Mouse (Mus musculus): ENCODE results near the gene Fes. TPM values are rescaled to one million over a fixed set of nuclear protein-coding genes. Genes with fewer than 3 reads are reported as not detected.
A peak's percentile ranks its signal among the peaks of the same experiment; 100 is the strongest.

The Fes gene
- total and polyA plus RNA-seq, 3 experiments: 2.7 to 6.6 TPM; not detected in 1

DNA sequence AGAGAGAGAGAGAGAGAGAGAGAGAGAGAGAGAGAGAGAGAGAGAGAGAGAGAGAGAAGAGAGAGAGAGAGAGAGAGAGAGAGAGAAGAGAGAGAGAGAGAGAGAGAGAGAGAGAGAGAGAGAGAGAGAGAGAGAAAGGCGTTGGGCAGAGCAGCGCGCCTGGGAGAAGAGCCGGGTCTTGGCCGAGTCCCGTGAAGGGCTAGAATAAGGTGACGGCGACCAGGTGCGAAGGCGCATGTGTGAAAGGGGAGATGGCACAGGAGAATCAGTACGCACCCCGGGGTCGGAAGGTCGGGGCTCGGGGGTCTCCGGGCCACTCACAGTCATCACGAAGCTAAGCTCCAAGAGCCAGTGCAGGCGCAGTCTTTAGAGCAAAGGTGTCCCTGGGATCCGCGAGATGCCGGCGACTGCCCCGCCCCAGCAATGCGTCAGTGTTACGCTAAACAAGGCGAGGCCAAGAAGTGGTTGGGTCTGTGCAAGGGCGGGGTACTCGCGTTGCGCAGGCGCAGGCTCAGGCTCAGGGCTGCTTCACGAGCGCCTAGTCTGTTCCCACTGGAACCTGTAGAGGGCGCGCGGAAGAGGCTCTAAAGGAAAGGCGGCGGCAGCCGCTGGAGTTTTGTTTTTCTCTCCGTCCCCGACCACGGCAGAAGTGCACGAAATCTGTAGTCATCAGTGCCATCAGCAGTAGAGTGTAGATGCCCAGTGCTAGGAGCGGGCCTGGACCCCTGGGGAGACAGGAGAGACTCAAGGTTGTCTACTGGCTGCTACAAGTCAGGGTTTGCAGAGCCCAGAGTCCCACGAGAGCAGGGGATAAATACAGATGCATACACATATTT, 47.7 kb downstream of the Fes start (continued):
- TF ChIP-seq UBTF (IDR thresholded peaks at IDR 0.05; ENCODE audit: borderline replicate concordance, insufficient read depth, low read depth, low read length): no peak
- TF ChIP-seq MAFK (IDR thresholded peaks at IDR 0.05; ENCODE audit: borderline replicate concordance, low read depth, low read length): no peak
- TF ChIP-seq ELF1 (IDR thresholded peaks at IDR 0.05; ENCODE audit: low read depth, low read length): 0 out of 2 replicates have a peak, but pooled peaks have one; percentile 21

DNA sequence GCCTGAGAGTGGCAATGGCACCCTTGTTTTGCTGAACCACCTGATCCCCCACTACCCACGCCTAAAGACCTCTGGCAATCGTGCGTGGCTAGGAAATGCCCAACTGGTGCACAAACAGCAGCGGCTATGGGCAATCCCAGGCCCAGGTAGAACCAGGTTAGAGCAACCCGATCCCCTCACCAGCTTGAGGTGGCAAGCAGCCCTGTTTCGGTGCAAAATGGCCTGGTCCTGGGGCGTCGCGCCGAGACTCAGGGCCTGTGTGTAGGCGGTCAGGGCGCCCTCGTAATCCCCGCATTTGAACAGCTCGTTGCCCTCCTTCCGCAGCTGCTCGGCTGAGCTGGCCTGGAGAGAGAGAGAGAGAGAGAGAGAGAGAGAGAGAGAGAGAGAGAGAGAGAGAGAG, 48.4 kb downstream of the Fes start:
- Histone ChIP-seq H3K27ac (ENCODE audit: control insufficient read depth, low read depth, low read length) (peak overlapping the region; percentile 18; the same call in 1 of the 2 replicates), H3K9me3 (replicated peaks; ENCODE audit: insufficient read depth, low read length) (no peaks in the 10 kb centered on the region), H3K79me2 (ENCODE audit: control insufficient read depth, insufficient read depth, low read length, poor library complexity) (peaks cover 11% of the 10 kb centered on the region), H3K9ac (ENCODE audit: control insufficient read depth, low read depth, low read length, poor library complexity, severe bottlenecking) (peak overlapping the region; percentile 69), H3K36me3 (ENCODE audit: control insufficient read depth in 1 of 2, insufficient read depth in 2 of 2, low read length in 2 of 2) (peaks cover 2 to 12% of the 10 kb centered on the region in 2 experiments), H3K27me3 (ENCODE audit: control insufficient read depth in 1 of 2, insufficient read depth in 2 of 2, low read length in 2 of 2) (no peaks in the 10 kb centered on the region), H3K4me3 (ENCODE audit: control insufficient read depth in 1 of 2, insufficient read depth in 1 of 2, low read depth in 2 of 2, low read length in 2 of 2) (peak overlapping the region; percentile 62 to 70), H3K4me1 (ENCODE audit: control insufficient read depth in 1 of 2, insufficient read depth in 2 of 2, low read length in 2 of 2) (peaks cover 0 to 31% of the 10 kb centered on the region in 2 experiments; a peak in 3 of 4 replicates)
- DNase-seq (ENCODE audit: low read depth, low spot score): peak; percentile 66
- TF ChIP-seq POLR2A (IDR thresholded peaks at IDR 0.05; ENCODE audit: control insufficient read depth in 1 of 2, insufficient read depth in 1 of 2, low read depth in 1 of 2, low read length in 2 of 2, poor library complexity in 1 of 2): no peak
- TF ChIP-seq UBTF (IDR thresholded peaks at IDR 0.05; ENCODE audit: borderline replicate concordance, insufficient read depth, low read depth, low read length): no peak
- no peak for TF ChIP-seq POLR2AphosphoS2 (IDR thresholded peaks at IDR 0.05; ENCODE audit: low read length)
- TF ChIP-seq ZMIZ1 (IDR thresholded peaks at IDR 0.05; ENCODE audit: low read depth, low read length): no peak
- TF ChIP-seq EP300 (IDR thresholded peaks at IDR 0.05; ENCODE audit: low read depth in 1 of 2, low read length in 2 of 2): no peak
- no peak for TF ChIP-seq ZNF384 (IDR thresholded peaks at IDR 0.05; ENCODE audit: low read depth, low read length)
- no peak for TF ChIP-seq ZKSCAN1 (IDR thresholded peaks at IDR 0.05; ENCODE audit: low read depth, low read length)

DNA sequence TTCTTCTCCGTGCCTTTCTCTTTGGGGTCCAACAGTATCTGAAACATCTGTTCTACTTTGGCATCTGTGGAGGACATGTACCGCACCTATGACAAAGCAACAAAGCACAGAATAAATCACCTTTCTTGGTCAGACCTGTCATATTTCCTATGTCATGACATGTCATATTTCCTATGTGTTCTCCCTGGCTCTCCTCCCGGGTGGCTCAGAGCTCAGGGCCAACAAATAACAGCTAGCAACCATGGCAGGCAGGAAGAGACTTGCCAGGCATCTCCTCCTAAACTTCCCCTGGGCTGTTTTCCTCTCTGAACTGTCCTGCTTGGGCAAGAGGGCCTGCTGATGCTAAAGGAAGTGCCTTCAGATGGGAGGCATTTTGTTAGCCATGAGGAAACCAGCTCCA, 50.8 kb downstream of the Fes start:
- Histone ChIP-seq H3K4me1 (ENCODE audit: control insufficient read depth in 1 of 2, insufficient read depth in 2 of 2, low read length in 2 of 2) (peaks cover 0 to 18% of the 10 kb centered on the region in 2 experiments; a peak in 3 of 4 replicates), H3K9ac (ENCODE audit: control insufficient read depth, low read depth, low read length, poor library complexity, severe bottlenecking) (no peak overlapping the region), H3K27ac (ENCODE audit: control insufficient read depth, low read depth, low read length) (no peak overlapping the region), H3K36me3 (ENCODE audit: control insufficient read depth in 1 of 2, insufficient read depth in 2 of 2, low read length in 2 of 2) (peaks cover 6 to 11% of the 10 kb centered on the region in 2 experiments), H3K9me3 (replicated peaks; ENCODE audit: insufficient read depth, low read length) (no peaks in the 10 kb centered on the region), H3K27me3 (ENCODE audit: control insufficient read depth in 1 of 2, insufficient read depth in 2 of 2, low read length in 2 of 2) (no peaks in the 10 kb centered on the region), H3K4me3 (ENCODE audit: control insufficient read depth in 1 of 2, insufficient read depth in 1 of 2, low read depth in 2 of 2, low read length in 2 of 2) (no peak overlapping the region), H3K79me2 (ENCODE audit: control insufficient read depth, insufficient read depth, low read length, poor library complexity) (peaks cover 11% of the 10 kb centered on the region)
- no peak for DNase-seq (ENCODE audit: low read depth, low spot score)
- TF ChIP-seq POLR2A (IDR thresholded peaks at IDR 0.05; ENCODE audit: control insufficient read depth in 1 of 2, insufficient read depth in 1 of 2, low read depth in 1 of 2, low read length in 2 of 2, poor library complexity in 1 of 2) (no peak), KAT2A (conservative IDR thresholded peaks at IDR 0.05; ENCODE audit: low read depth, low read length) (no peak), NRF1 (IDR thresholded peaks at IDR 0.05; ENCODE audit: insufficient read depth, low read depth, low read length, poor library complexity, severe bottlenecking) (no peak), SMC3 (IDR thresholded peaks at IDR 0.05; ENCODE audit: low read depth, low read length) (no peak), ELF1 (IDR thresholded peaks at IDR 0.05; ENCODE audit: low read depth, low read length) (no peak), UBTF (IDR thresholded peaks at IDR 0.05; ENCODE audit: borderline replicate concordance, insufficient read depth, low read depth, low read length) (no peak), POLR2AphosphoS5 (IDR thresholded peaks at IDR 0.05; ENCODE audit: borderline replicate concordance, low read depth, low read length) (no peak), USF1 (IDR thresholded peaks at IDR 0.05; ENCODE audit: low read depth, low read length) (no peak)

Measured in MEL (cell line).